Mouse (Mus musculus) CH12.LX (cell line): ENCODE measurements at regions not wholly inside any gene's neighbourhood (a gene's known extent, or its start where the extent isn't known, plus 50 kb on each side); places are given as distances from the start of the nearest gene placed in this dataset.

ENCODE experiments used
- DNase-seq: peaks from one replicate; pipeline ENCODE4 v3.0.0-alpha.2; 2013; ENCODE audit errors: extremely low read depth
- H3K27ac ChIP-seq: 2 replicates; pipeline ENCODE4 v1.5.1; 2012; ENCODE audit warnings: low read depth, mild to moderate bottlenecking, control low read depth, moderate library complexity; ENCODE audit not compliant: insufficient read depth
- H3K27me3 ChIP-seq: replicated peaks from 2 replicates; pipeline ENCODE3; 2012; ENCODE audit warnings: inconsistent platforms
- H3K36me3 ChIP-seq, 2 experiments: replicated peaks in 1 of 2; 2 replicates each; pipeline versions ENCODE3 to v1.6.1; 2012; ENCODE audit warnings: inconsistent platforms in 1 of 2, low read length in 1 of 2, mild to moderate bottlenecking in 1 of 2, mixed read lengths in 1 of 2, moderate library complexity in 1 of 2; ENCODE audit not compliant: control insufficient read depth in 1 of 2, insufficient read depth in 1 of 2
- H3K4me1 ChIP-seq, 2 experiments: 2 replicates each; pipeline ENCODE4 v1.6.1; 2012; ENCODE audit warnings: inconsistent platforms in 1 of 2, moderate library complexity in 1 of 2; ENCODE audit not compliant: insufficient read depth in 2 of 2, control insufficient read depth in 1 of 2
- H3K4me2 ChIP-seq: 2 replicates; pipeline ENCODE4 v1.6.1; 2012; ENCODE audit warnings: low read depth, mild to moderate bottlenecking, control low read depth; ENCODE audit not compliant: poor library complexity, insufficient read depth, severe bottlenecking
- H3K4me3 ChIP-seq, 3 experiments: fragments of 150-350 bp in 1 of 3; sonication (generic) in 1 of 3; replicated peaks in 1 of 3; 2 replicates each; pipeline versions ENCODE3 to v1.5.1; 2011 to 2012; ENCODE audit warnings: low read depth in 2 of 3, low read length in 2 of 3, mild to moderate bottlenecking in 2 of 3, moderate library complexity in 2 of 3, control low read depth in 1 of 3, improper control_type of control experiment in 1 of 3, inconsistent platforms in 1 of 3, mixed read lengths in 1 of 3; ENCODE audit not compliant: poor library complexity in 1 of 3
- H3K79me2 ChIP-seq: replicated peaks from 2 replicates; pipeline ENCODE4 v1.6.1; 2012; ENCODE audit warnings: mild to moderate bottlenecking, moderate library complexity; ENCODE audit not compliant: control insufficient read depth, poor library complexity, insufficient read depth, severe bottlenecking; ENCODE audit errors: extremely low read depth
- H3K9ac ChIP-seq: 2 replicates; pipeline ENCODE4 v1.6.1; 2012; ENCODE audit warnings: low read depth, mild to moderate bottlenecking, control low read depth, moderate library complexity; ENCODE audit not compliant: insufficient read depth
- H3K9me3 ChIP-seq: replicated peaks from 2 replicates; pipeline ENCODE3; 2012; ENCODE audit warnings: low read length, inconsistent platforms, mixed read lengths
- CHD1 ChIP-seq: IDR thresholded peaks from 2 replicates; pipeline ENCODE4 v1.6.1; 2012; ENCODE audit warnings: low read depth, low read length, improper control_type of control experiment, inconsistent platforms
- CHD2 ChIP-seq: IDR thresholded peaks from 2 replicates; pipeline ENCODE4 v1.6.1; 2011; ENCODE audit warnings: low read length, improper control_type of control experiment
- JUND ChIP-seq: conservative IDR thresholded peaks from 2 replicates; pipeline ENCODE4 v1.6.1; 2011; ENCODE audit warnings: low read depth, low read length, improper control_type of control experiment
- NRF1 ChIP-seq: IDR thresholded peaks from 2 replicates; pipeline ENCODE4 v1.6.1; 2014; ENCODE audit warnings: low read depth, mild to moderate bottlenecking, inconsistent platforms, low read length, improper control_type of control experiment, moderate library complexity
- SIN3A ChIP-seq: IDR thresholded peaks from 2 replicates; pipeline ENCODE4 v1.6.1; 2012; ENCODE audit warnings: low read length, improper control_type of control experiment, inconsistent platforms
- UBTF ChIP-seq: IDR thresholded peaks from 2 replicates; pipeline ENCODE4 v1.6.1; 2012; ENCODE audit warnings: low read depth, mild to moderate bottlenecking, inconsistent platforms, low read length, improper control_type of control experiment, moderate library complexity
- ZC3H11A ChIP-seq: IDR thresholded peaks from 2 replicates; pipeline ENCODE4 v1.6.1; 2012; ENCODE audit warnings: low read depth, mild to moderate bottlenecking, inconsistent platforms, low read length, improper control_type of control experiment
- dilution Hi-C: fragments of 300-500 bp; cut with MboI; formaldehyde crosslinking; loops from 2 replicates; pipeline ENCODE4 v1.14.3; 2020; ENCODE audit warnings: low sequenced_read_pairs; ENCODE audit not compliant: extremely low pct_unique_long_range_greater_than_20kb, extremely low pct_ligation_motif_present
- in situ Hi-C: fragments of 300-500 bp; cut with MboI; formaldehyde crosslinking; loops from 3 replicates; pipeline ENCODE4 v1.14.3; 2019; ENCODE audit warnings: low sequenced_read_pairs, low pct_ligation_motif_present, low pct_unique_long_range_greater_than_20kb, mixed read lengths

- Histone ChIP-seq H3K27ac (peak overlapping the region; percentile 3; the same call in 1 of the 2 replicates), H3K36me3 (no peaks in the 10 kb centered on the region), H3K79me2 (no peaks in the 10 kb centered on the region), H3K4me1 (peaks cover 32 to 54% of the 10 kb centered on the region in 2 experiments), H3K4me3 (no peak overlapping the region), H3K9ac (no peak overlapping the region), H3K4me2 (peak overlapping the region; percentile 8; the same call in 1 of the 2 replicates), H3K27me3 (no peaks in the 10 kb centered on the region), H3K9me3 (no peaks in the 10 kb centered on the region)
- DNase-seq: no peak
- dilution Hi-C loops: no loop called here
- in situ Hi-C loops: loop anchor here (10.0 kb wide), 1 partner anchor 54 kb away; the partner anchor contains the start of gene Ccdc167
- TF ChIP-seq JUND: no peak
- TF ChIP-seq UBTF: no peak
- no peak for TF ChIP-seq NRF1
- no peak for TF ChIP-seq ZC3H11A
- no peak for TF ChIP-seq SIN3A
- no peak for TF ChIP-seq CHD2
- TF ChIP-seq CHD1: no peak
These were observed 51.8 kb upstream of the Ccdc167 start for GRCm38 (mm10) chr17:29768642-29769041.
